Mouse (Mus musculus): ENCODE results near the gene Epn2.

The Epn2 gene

GRCm38 (mm10) chr11:61536952-61537351, 42.5 kb downstream of the Epn2 start:
- DNase-seq = peak; percentile 29

- DNase-seq = no peak
Measured at GRCm38 (mm10) chr11:61535530-61535929, 44.0 kb downstream of the Epn2 start.

- DNase-seq = peak; percentile 54
Measured at GRCm38 (mm10) chr11:61533571-61533970, 45.9 kb downstream of the Epn2 start.

GRCm38 (mm10) chr11:61532820-61533219, 46.7 kb downstream of the Epn2 start:
- DNase-seq = peak; percentile 33

GRCm38 (mm10) chr11:61529268-61529713, 50.2 kb downstream of the Epn2 start:
- DNase-seq = peak; percentile 46

- peak; percentile 30 for DNase-seq
Measured at GRCm38 (mm10) chr11:61526872-61527271, 52.6 kb downstream of the Epn2 start.

GRCm38 (mm10) chr11:61519484-61520107, 59.9 kb downstream of the Epn2 start:
- DNase-seq = no peak

GRCm38 (mm10) chr11:61518871-61519270, 60.6 kb downstream of the Epn2 start:
- DNase-seq = no peak

GRCm38 (mm10) chr11:61517971-61518370, 61.5 kb downstream of the Epn2 start:
- DNase-seq = no peak

- DNase-seq = peak; percentile 74
Measured at GRCm38 (mm10) chr11:61514953-61515352, 64.5 kb downstream of the Epn2 start.

- peak; percentile 96 for DNase-seq
Measured at GRCm38 (mm10) chr11:61504713-61505257, 74.7 kb downstream of the Epn2 start, which contains the start of gene B9d1. B9d1 (plus strand) TSS chr11:61505144.

- DNase-seq = no peak
Measured at GRCm38 (mm10) chr11:61503933-61504332, 75.6 kb downstream of the Epn2 start.

- DNase-seq = no peak
Measured at GRCm38 (mm10) chr11:61498736-61499504, 80.6 kb downstream of the Epn2 start.

- no peak for DNase-seq
Measured at GRCm38 (mm10) chr11:61497490-61497889, 82.0 kb downstream of the Epn2 start.

GRCm38 (mm10) chr11:61495528-61495927, 84.0 kb downstream of the Epn2 start:
- DNase-seq = no peak

- DNase-seq = peak; percentile 98
Measured at GRCm38 (mm10) chr11:61494129-61494997, 85.1 kb downstream of the Epn2 start, which contains the start of gene Mapk7. Mapk7 (minus strand) TSS chr11:61494406.

GRCm38 (mm10) chr11:61493525-61494128, 85.9 kb downstream of the Epn2 start:
- peak; percentile 35 for DNase-seq

- DNase-seq = no peak
Measured at GRCm38 (mm10) chr11:61492749-61493401, 86.6 kb downstream of the Epn2 start.

- DNase-seq = no peak
Measured at GRCm38 (mm10) chr11:61490944-61491520, 88.5 kb downstream of the Epn2 start.

GRCm38 (mm10) chr11:61489874-61490273, 89.6 kb downstream of the Epn2 start:
- no peak for DNase-seq

- DNase-seq = no peak
Measured at GRCm38 (mm10) chr11:61489085-61489484, 90.4 kb downstream of the Epn2 start.

Measured in lung, postnatal 14 days (tissue).